Mouse (Mus musculus) cerebellum, adult 2 months (tissue): ENCODE data around the gene Vwa8.

ENCODE experiments used
- CTCF ChIP-seq: fragments of 200-500 bp; IDR thresholded peaks from 2 replicates; pipeline ENCODE4 v1.5.1; 2011; ENCODE audit warnings: low read depth, mild to moderate bottlenecking, control low read depth, low read length, moderate library complexity, borderline replicate concordance; ENCODE audit not compliant: insufficient read depth
- POLR2A ChIP-seq: fragments of 200-500 bp; IDR thresholded peaks from 2 replicates; pipeline ENCODE4 v1.6.1; 2011; ENCODE audit warnings: low read length, control low read depth, borderline replicate concordance; ENCODE audit not compliant: insufficient read depth

GRCm38 (mm10) chr14:78878402-78879045 lies 29.7 kb downstream of the Vwa8 start:
- TF ChIP-seq CTCF (no peak), POLR2A (no peak)
